Mouse (Mus musculus) thymus, postnatal 0 days (tissue): ENCODE results near the gene Gtpbp3. TPM values are rescaled to one million over a fixed set of nuclear protein-coding genes. Genes with fewer than 3 reads are reported as not detected.
"Not testable (repeated sequence)": the region's sequence is repeated elsewhere in the genome, so short reads cannot be mapped to it uniquely, and the experiment has no call there.

ENCODE experiments used
- DNase-seq: peaks from one replicate; pipeline ENCODE4 v3.0.0-alpha.2; 2015; ENCODE audit warnings: low spot score
- polyA plus RNA-seq: library from polyadenylated mRNA; unstranded; fragments of >200 nt; fragmentation: Nextera tagmentation; extraction: Ambion mirVana; gene quantifications from 2 replicates; pipeline ENCODE4 v1.2.1, GENCODE M21; 2015

Gene Gtpbp3
- polyA plus RNA-seq, 1 experiment from 2014 or later: 17.8 TPM

GRCm38 (mm10) chr8:71530735-71531467 lies 43.0 kb downstream of the Gtpbp3 start:
- not testable (repeated sequence) for DNase-seq

- DNase-seq: no peak
These were observed 46.4 kb downstream of the Gtpbp3 start for GRCm38 (mm10) chr8:71534263-71534810.

DNA sequence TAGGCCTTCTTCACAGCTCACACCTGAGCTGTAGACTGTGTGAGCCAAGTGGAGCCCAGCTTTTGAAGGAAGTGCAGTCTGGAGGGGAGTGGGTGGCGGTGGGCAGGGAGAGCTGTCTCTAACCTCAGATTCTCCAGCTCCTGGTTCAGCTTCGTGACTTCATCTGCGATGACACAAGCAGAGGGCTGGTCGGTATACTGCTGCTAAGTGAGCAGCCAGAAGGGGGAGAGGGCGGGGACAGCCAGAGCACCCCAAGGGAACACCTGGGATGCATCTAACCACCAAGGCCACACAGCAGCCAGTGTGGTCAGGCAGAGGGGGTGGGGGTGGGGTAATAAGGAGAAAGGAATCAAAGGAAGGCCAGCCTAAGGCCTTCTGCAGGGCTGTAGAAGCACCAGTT lies 47.8 kb downstream of the Gtpbp3 start:
- DNase-seq: peak; percentile 65

GRCm38 (mm10) chr8:71537028-71537867 lies 49.3 kb downstream of the Gtpbp3 start, which contains the start of gene Bst2:
Gene Bst2, minus strand, starts transcription at chr8:71537456.
- peak; percentile 91 for DNase-seq

GRCm38 (mm10) chr8:71542632-71543343 lies 54.9 kb downstream of the Gtpbp3 start, which contains the start of gene Mvb12a:
Gene Mvb12a, plus strand, starts transcription at chr8:71542922.
- DNase-seq: peak; percentile 92

DNA sequence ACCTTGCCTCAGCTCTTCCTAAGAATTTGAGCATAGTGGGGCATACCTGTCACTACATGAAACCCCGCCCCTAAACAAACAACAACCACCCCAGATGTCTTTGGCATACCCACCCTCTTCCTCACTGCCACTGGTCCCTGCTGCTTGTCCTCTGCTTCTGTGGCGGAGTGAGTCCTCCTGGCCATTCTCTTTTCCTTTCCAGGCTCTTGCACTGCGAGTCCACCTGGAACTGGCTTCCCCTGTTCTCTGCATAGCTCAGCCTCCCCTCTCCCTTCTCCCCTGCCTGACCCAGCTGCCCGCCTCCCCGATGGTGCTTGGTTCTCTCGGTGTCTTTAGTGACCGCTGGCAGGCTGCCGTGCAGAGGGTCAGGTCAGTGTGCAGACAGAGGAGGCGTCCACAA lies 55.9 kb downstream of the Gtpbp3 start:
- no peak for DNase-seq

- no peak for DNase-seq
These were observed 57.1 kb downstream of the Gtpbp3 start for GRCm38 (mm10) chr8:71545053-71545452.

GRCm38 (mm10) chr8:71547590-71547989 lies 59.7 kb downstream of the Gtpbp3 start:
- DNase-seq: peak; percentile 75

Other genes with a start within 250 kb of the Gtpbp3 start
- gene Myo9b, start 215.4 kb upstream of the Gtpbp3 start, polyA plus RNA-seq: 16.4 and 18.7 TPM in 2 replicates
- gene Haus8, start 215.2 kb upstream of the Gtpbp3 start, polyA plus RNA-seq: 39.3 and 48.6 TPM in 2 replicates
- 143 and 152 TPM in 2 replicates for gene Use1, start 121.3 kb upstream of the Gtpbp3 start, polyA plus RNA-seq
- gene Ocel1, start 116.8 kb upstream of the Gtpbp3 start, polyA plus RNA-seq: 17.4 and 19.2 TPM in 2 replicates
- 17.7 and 18.4 TPM in 2 replicates for gene Nr2f6, start 106.1 kb upstream of the Gtpbp3 start, polyA plus RNA-seq
- gene Ushbp1, start 92.3 kb upstream of the Gtpbp3 start, polyA plus RNA-seq: 4.7 and 5.1 TPM in 2 replicates
- 83.2 and 87.4 TPM in 2 replicates for gene Babam1, start 91.2 kb upstream of the Gtpbp3 start, polyA plus RNA-seq
- 15.3 and 25.1 TPM in 2 replicates for gene Ankle1, start 82.1 kb upstream of the Gtpbp3 start, polyA plus RNA-seq
- 190 and 219 TPM in 2 replicates for gene Abhd8, start 24.4 kb upstream of the Gtpbp3 start, polyA plus RNA-seq
- gene Mrpl34, start 23.1 kb upstream of the Gtpbp3 start, polyA plus RNA-seq: 221 TPM in 2 replicates
- gene Dda1, start 18.9 kb upstream of the Gtpbp3 start, polyA plus RNA-seq: 154 and 157 TPM in 2 replicates
- 0.68 and 1.4 TPM in 2 replicates for gene Ano8, start 2.1 kb upstream of the Gtpbp3 start, polyA plus RNA-seq
- 27.5 and 31.6 TPM in 2 replicates for gene Plvap, start 23.6 kb downstream of the Gtpbp3 start, polyA plus RNA-seq
- 0.08 and 0.15 TPM in 2 replicates for gene Ccdc194, start 37.6 kb downstream of the Gtpbp3 start, polyA plus RNA-seq
- 158 TPM in 2 replicates for gene Bst2, start 49.4 kb downstream of the Gtpbp3 start, polyA plus RNA-seq
- gene Mvb12a, start 54.8 kb downstream of the Gtpbp3 start, polyA plus RNA-seq: 98.3 and 101 TPM in 2 replicates
- gene Tmem221, start 70.8 kb downstream of the Gtpbp3 start, polyA plus RNA-seq: 13.0 and 13.1 TPM in 2 replicates
- 1.1 and 1.3 TPM in 2 replicates for gene Nxnl1, start 78.5 kb downstream of the Gtpbp3 start, polyA plus RNA-seq
- 32.4 and 33.8 TPM in 2 replicates for gene Slc27a1, start 80.8 kb downstream of the Gtpbp3 start, polyA plus RNA-seq
- 340 and 346 TPM in 2 replicates for gene Pgls, start 104.1 kb downstream of the Gtpbp3 start, polyA plus RNA-seq
- gene Fam129c, start 109.5 kb downstream of the Gtpbp3 start, polyA plus RNA-seq: 9.4 and 11.2 TPM in 2 replicates
- gene Colgalt1, start 122.9 kb downstream of the Gtpbp3 start, polyA plus RNA-seq: 37.9 and 38.9 TPM in 2 replicates
- 0.58 and 0.68 TPM in 2 replicates for gene Unc13a, start 183.7 kb downstream of the Gtpbp3 start, polyA plus RNA-seq
- 17.0 and 20.3 TPM in 2 replicates for gene Jak3, start 188.2 kb downstream of the Gtpbp3 start, polyA plus RNA-seq
- 3.7 and 6.7 TPM in 2 replicates for gene Insl3, start 201.1 kb downstream of the Gtpbp3 start, polyA plus RNA-seq
- gene B3gnt3, start 213.7 kb downstream of the Gtpbp3 start, polyA plus RNA-seq: 2.1 and 2.7 TPM in 2 replicates
- 123 and 127 TPM in 2 replicates for gene Fcho1, start 237.6 kb downstream of the Gtpbp3 start, polyA plus RNA-seq